Mouse (Mus musculus) neural tube, embryonic 13.5 days (tissue): ENCODE measurements around the gene Zfp664. TPM values are rescaled to one million over a fixed set of nuclear protein-coding genes. Genes with fewer than 3 reads are reported as not detected.

Source experiments
- ATAC-seq: fragments of 200-750 bp; cut with Nextera tagmentation; 2 replicates; pipeline ENCODE4 v1.8.0; 2017; ENCODE audit warnings: low read depth, mild to moderate bottlenecking, moderate TSS enrichment, moderate library complexity
- H3K27ac ChIP-seq: fragments of 300-500 bp; sonication (generic); replicated peaks from 2 replicates; pipeline ENCODE4 v1.5.1; 2015; ENCODE audit warnings: moderate library complexity, mild to moderate bottlenecking, inconsistent platforms
- H3K27me3 ChIP-seq: fragments of 300-500 bp; sonication (generic); 2 replicates; pipeline ENCODE4 v1.6.1; 2015; ENCODE audit warnings: mild to moderate bottlenecking, inconsistent platforms
- H3K36me3 ChIP-seq: fragments of 300-500 bp; sonication (generic); 2 replicates; pipeline ENCODE4 v1.6.1; 2015; ENCODE audit warnings: mild to moderate bottlenecking, inconsistent platforms
- H3K4me1 ChIP-seq: fragments of 300-500 bp; sonication (generic); replicated peaks from 2 replicates; pipeline ENCODE4 v1.6.1; 2015; ENCODE audit warnings: inconsistent platforms
- H3K4me2 ChIP-seq: fragments of 300-500 bp; sonication (generic); 2 replicates; pipeline ENCODE4 v1.6.1; 2015; ENCODE audit warnings: inconsistent platforms, mild to moderate bottlenecking, moderate library complexity
- H3K4me3 ChIP-seq: fragments of 300-500 bp; sonication (generic); 2 replicates; pipeline ENCODE4 v1.5.1; 2015; ENCODE audit warnings: mild to moderate bottlenecking, inconsistent platforms
- H3K9ac ChIP-seq: fragments of 300-500 bp; sonication (generic); 2 replicates; pipeline ENCODE4 v1.6.1; 2015; ENCODE audit warnings: moderate library complexity, mild to moderate bottlenecking, inconsistent platforms
- H3K9me3 ChIP-seq: fragments of 300-500 bp; sonication (generic); 2 replicates; pipeline ENCODE4 v1.6.1; 2016; ENCODE audit warnings: inconsistent platforms
- WGBS: fragments of 180-500 bp; shearing (Covaris S2); methylation state at CpG from one replicate; pipeline ENCODE4 v1.1.7; 2015; 5-methylcytosine and 5-hydroxymethylcytosine counted together
- polyA plus RNA-seq: library from polyadenylated mRNA; unstranded; fragments of >200 nt; fragmentation: Nextera tagmentation; extraction: Ambion mirVana; gene quantifications from 2 replicates; pipeline ENCODE4 v1.2.1, GENCODE M21; 2015

The Zfp664 gene
- polyA plus RNA-seq, 1 experiment from 2014 or later: 147 TPM

DNA sequence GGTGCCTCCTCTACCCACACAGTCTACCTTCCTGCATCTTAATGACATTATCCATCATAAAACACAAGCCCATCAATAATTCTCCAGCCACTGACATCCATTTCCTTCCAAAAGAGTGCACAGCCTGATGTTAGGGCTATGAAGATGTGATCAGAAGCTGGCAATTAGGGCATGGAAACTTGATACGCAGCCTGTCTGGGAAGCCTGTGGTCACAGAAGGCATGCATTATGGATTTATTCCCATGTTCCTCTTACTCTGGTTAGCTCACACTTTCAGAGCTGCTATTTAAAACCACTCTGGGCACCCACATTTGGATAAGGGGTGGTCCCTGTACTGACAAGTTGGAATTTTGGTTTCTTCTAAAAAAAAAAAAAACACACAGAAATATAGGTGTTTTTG is 15.5 kb upstream of the Zfp664 start:
- no peak for ATAC-seq
- no peak overlapping the region for H3K4me2 ChIP-seq
- peaks cover 44% of the 10 kb centered on the region for H3K4me1 ChIP-seq
- 65% methylated on average over 1 of the region's 1 CpGs for WGBS
- no peaks in the 10 kb centered on the region for H3K27me3 ChIP-seq
- peak overlapping the region; percentile 38 for H3K27ac ChIP-seq
- no peak overlapping the region for H3K4me3 ChIP-seq
- H3K9me3 ChIP-seq: no peaks in the 10 kb centered on the region
- no peaks in the 10 kb centered on the region for H3K36me3 ChIP-seq
- H3K9ac ChIP-seq: no peak overlapping the region

GRCm38 (mm10) chr5:124848994-124849393 is 13.5 kb upstream of the Zfp664 start:
- H3K36me3 ChIP-seq: no peaks in the 10 kb centered on the region
- peaks cover 32% of the 10 kb centered on the region for H3K4me1 ChIP-seq
- no peak overlapping the region for H3K4me3 ChIP-seq
- ATAC-seq: no peak
- no peaks in the 10 kb centered on the region for H3K27me3 ChIP-seq
- no peak overlapping the region for H3K4me2 ChIP-seq
- WGBS: 90% methylated on average over 3 of the region's 3 CpGs
- no peak overlapping the region for H3K27ac ChIP-seq
- no peak overlapping the region for H3K9ac ChIP-seq
- H3K9me3 ChIP-seq: no peaks in the 10 kb centered on the region

GRCm38 (mm10) chr5:124851572-124851971 is 10.9 kb upstream of the Zfp664 start:
- Histone ChIP-seq H3K36me3 (no peaks in the 10 kb centered on the region), H3K4me3 (no peak overlapping the region), H3K9ac (no peak overlapping the region), H3K4me2 (no peak overlapping the region), H3K27ac (no peak overlapping the region), H3K9me3 (no peaks in the 10 kb centered on the region), H3K27me3 (no peaks in the 10 kb centered on the region), H3K4me1 (peaks cover 15% of the 10 kb centered on the region)
- 52% methylated on average over 4 of the region's 4 CpGs for WGBS
- ATAC-seq: no peak

DNA sequence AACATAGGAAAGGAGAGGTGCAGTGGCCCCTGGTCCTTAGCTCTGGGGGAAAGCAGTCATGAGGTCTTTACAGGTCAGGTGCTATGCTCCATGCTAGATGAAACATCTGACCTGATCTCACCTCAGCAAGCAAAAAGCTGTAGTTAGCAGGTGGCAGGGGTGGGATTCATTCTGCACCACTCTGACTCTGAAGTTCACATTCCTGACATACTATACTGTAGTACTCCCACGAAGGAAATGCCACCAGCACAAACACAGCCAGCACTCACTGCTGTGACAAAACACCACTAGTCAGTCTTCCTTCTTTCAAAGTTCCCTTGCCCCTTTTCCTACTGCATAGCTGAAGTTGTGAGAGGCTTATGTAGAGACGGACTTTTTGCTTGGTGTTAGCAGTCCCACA is 10.2 kb upstream of the Zfp664 start:
- no peak overlapping the region for H3K9ac ChIP-seq

GRCm38 (mm10) chr5:124853079-124853478 is 9.4 kb upstream of the Zfp664 start:
- no peak overlapping the region for H3K4me3 ChIP-seq
- WGBS: 77% methylated on average over 2 of the region's 2 CpGs
- no peak overlapping the region for H3K27ac ChIP-seq
- no peak overlapping the region for H3K9ac ChIP-seq
- H3K36me3 ChIP-seq: no peaks in the 10 kb centered on the region
- no peak for ATAC-seq
- 0 out of 2 replicates have a peak, but pooled peaks cover 9% of the 10 kb centered on the region for H3K4me1 ChIP-seq
- H3K27me3 ChIP-seq: no peaks in the 10 kb centered on the region
- no peak overlapping the region for H3K4me2 ChIP-seq
- no peaks in the 10 kb centered on the region for H3K9me3 ChIP-seq

More for the DNA sequence above, 10.2 kb upstream of the Zfp664 start:
- Histone ChIP-seq H3K4me2 (no peak overlapping the region), H3K27ac (no peak overlapping the region), H3K27me3 (no peaks in the 10 kb centered on the region), H3K4me1 (0 out of 2 replicates have a peak, but pooled peaks cover 8% of the 10 kb centered on the region), H3K9me3 (no peaks in the 10 kb centered on the region), H3K36me3 (no peaks in the 10 kb centered on the region), H3K4me3 (no peak overlapping the region)
- ATAC-seq: no peak
- WGBS: 40% methylated on average over 2 of the region's 2 CpGs

GRCm38 (mm10) chr5:124854202-124854601 is 8.3 kb upstream of the Zfp664 start:
- H3K36me3 ChIP-seq: no peaks in the 10 kb centered on the region
- H3K9ac ChIP-seq: no peak overlapping the region
- H3K27ac ChIP-seq: no peak overlapping the region
- H3K27me3 ChIP-seq: no peaks in the 10 kb centered on the region
- H3K9me3 ChIP-seq: no peaks in the 10 kb centered on the region
- no peak for ATAC-seq
- WGBS: 94% methylated on average over 4 of the region's 4 CpGs
- H3K4me2 ChIP-seq: no peak overlapping the region
- H3K4me3 ChIP-seq: no peak overlapping the region
- peaks cover 12% of the 10 kb centered on the region; the same call in 1 of the 2 replicates for H3K4me1 ChIP-seq

DNA sequence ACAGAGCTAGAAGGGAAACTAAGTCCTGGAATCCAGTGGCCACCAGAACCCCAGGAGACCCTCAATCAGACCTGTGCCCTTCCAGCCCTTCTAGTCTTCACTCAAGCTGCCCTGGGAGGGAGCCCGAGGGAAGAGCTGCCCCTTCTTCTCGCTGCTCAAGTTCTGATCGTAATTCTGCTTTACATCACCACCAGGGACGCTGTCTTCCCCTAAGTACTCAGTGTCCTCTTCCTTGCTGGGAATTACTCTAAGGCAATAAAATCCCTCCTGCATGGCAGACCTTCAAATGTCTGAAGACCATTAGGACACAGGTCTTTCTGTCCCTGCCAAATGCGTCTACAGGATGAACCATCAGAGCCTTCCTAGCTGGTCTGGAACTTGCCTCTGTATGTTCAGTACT is 2.5 kb upstream of the Zfp664 start:
- no peak for ATAC-seq
- Histone ChIP-seq H3K4me1 (peaks cover 44% of the 10 kb centered on the region), H3K36me3 (no peaks in the 10 kb centered on the region), H3K27ac (no peak overlapping the region), H3K4me3 (peak overlapping the region; percentile 98), H3K9ac (peak overlapping the region; percentile 41; the same call in 1 of the 2 replicates), H3K4me2 (peak overlapping the region; percentile 89), H3K27me3 (peaks cover 14% of the 10 kb centered on the region), H3K9me3 (no peaks in the 10 kb centered on the region)
- WGBS: 3% methylated on average over 5 of the region's 5 CpGs

GRCm38 (mm10) chr5:124861463-124861862 is 1.0 kb upstream of the Zfp664 start:
- H3K9me3 ChIP-seq: no peaks in the 10 kb centered on the region
- H3K4me3 ChIP-seq: peak overlapping the region; percentile 98
- peak overlapping the region; percentile 89 for H3K4me2 ChIP-seq
- H3K36me3 ChIP-seq: peaks cover 8% of the 10 kb centered on the region
- H3K27ac ChIP-seq: peak overlapping the region; percentile 96
- WGBS: under 1% methylated on average over 33 of the region's 33 CpGs
- peak; percentile 17; the same call in 1 of the 2 replicates for ATAC-seq
- peaks cover 53% of the 10 kb centered on the region for H3K4me1 ChIP-seq
- peaks cover 14% of the 10 kb centered on the region for H3K27me3 ChIP-seq
- peak overlapping the region; percentile 92 for H3K9ac ChIP-seq

- Histone ChIP-seq H3K4me2 (peak overlapping the region; percentile 89), H3K27me3 (peaks cover 14% of the 10 kb centered on the region), H3K9ac (peak overlapping the region; percentile 97), H3K4me3 (peak overlapping the region; percentile 98), H3K4me1 (peaks cover 67% of the 10 kb centered on the region), H3K9me3 (no peaks in the 10 kb centered on the region), H3K36me3 (peaks cover 10% of the 10 kb centered on the region), H3K27ac (peak overlapping the region; percentile 97)
- under 1% methylated on average over 60 of the region's 88 CpGs for WGBS
- ATAC-seq: no peak; the same call in none of the 2 replicates
Measured at GRCm38 (mm10) chr5:124862871-124863741, 615 bp downstream of the Zfp664 start.

DNA sequence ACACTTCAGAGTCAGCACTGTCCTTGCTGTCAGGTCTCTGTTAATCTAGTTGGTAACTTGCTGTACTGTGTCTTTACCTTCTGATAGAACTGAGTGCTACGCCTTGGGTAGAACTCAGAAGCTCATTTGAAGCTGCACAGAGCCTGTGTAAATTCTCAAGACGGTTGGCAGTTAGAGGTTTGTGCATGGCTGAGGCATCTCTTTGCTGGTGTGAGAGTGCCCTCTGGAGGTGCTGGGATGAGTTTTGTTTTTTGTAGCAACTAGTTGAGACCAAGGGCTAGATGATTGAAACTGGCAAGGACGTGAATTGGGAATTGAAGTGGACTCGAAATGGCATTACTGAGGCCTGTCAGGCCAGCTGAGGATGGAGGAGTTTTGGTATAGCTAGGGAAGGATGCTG is 6.5 kb downstream of the Zfp664 start:
- no peak overlapping the region for H3K4me2 ChIP-seq
- WGBS: 46% methylated on average over 4 of the region's 4 CpGs
- no peak for ATAC-seq
- no peak overlapping the region for H3K9ac ChIP-seq
- H3K36me3 ChIP-seq: peaks cover 29% of the 10 kb centered on the region
- no peak overlapping the region for H3K4me3 ChIP-seq
- no peaks in the 10 kb centered on the region for H3K27me3 ChIP-seq
- H3K9me3 ChIP-seq: no peaks in the 10 kb centered on the region
- H3K4me1 ChIP-seq: peaks cover 80% of the 10 kb centered on the region
- H3K27ac ChIP-seq: no peak overlapping the region

DNA sequence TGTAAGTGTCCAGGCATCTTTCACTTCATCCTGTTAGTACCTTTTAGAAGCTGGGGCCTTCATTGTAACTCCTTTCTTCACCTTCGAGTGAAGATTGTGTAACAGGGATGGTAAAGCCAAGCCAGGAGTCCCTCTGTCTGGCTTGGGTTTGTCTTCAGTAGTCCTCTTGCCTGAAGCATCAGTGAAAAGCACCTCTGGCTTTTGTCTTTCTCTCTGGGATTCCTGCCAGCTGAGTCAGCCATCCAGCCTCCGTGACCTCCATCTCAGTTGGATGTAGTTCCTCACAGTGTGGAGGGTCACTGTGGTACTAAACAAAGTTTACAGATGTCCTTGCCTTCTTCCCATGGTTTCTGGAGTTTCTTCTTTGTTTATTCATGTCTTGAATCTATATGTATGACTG is 9.5 kb downstream of the Zfp664 start:
- peaks cover 60% of the 10 kb centered on the region for H3K4me1 ChIP-seq
- ATAC-seq: no peak
- no peak overlapping the region for H3K9ac ChIP-seq
- 57% methylated on average over 2 of the region's 2 CpGs for WGBS
- no peak overlapping the region for H3K27ac ChIP-seq
- no peak overlapping the region for H3K4me2 ChIP-seq
- H3K27me3 ChIP-seq: no peaks in the 10 kb centered on the region
- peaks cover 35% of the 10 kb centered on the region for H3K36me3 ChIP-seq
- no peaks in the 10 kb centered on the region for H3K9me3 ChIP-seq
- H3K4me3 ChIP-seq: no peak overlapping the region

- WGBS: 89% methylated on average over 3 of the region's 3 CpGs
- peaks cover 35% of the 10 kb centered on the region for H3K36me3 ChIP-seq
- H3K4me2 ChIP-seq: no peak overlapping the region
- no peak overlapping the region for H3K4me3 ChIP-seq
- no peak overlapping the region for H3K27ac ChIP-seq
- no peaks in the 10 kb centered on the region for H3K9me3 ChIP-seq
- H3K4me1 ChIP-seq: peaks cover 58% of the 10 kb centered on the region
- no peak overlapping the region for H3K9ac ChIP-seq
- no peaks in the 10 kb centered on the region for H3K27me3 ChIP-seq
- no peak for ATAC-seq
Measured at GRCm38 (mm10) chr5:124873096-124873495, 10.6 kb downstream of the Zfp664 start.
